Mouse (Mus musculus): ENCODE results near the gene E030018B13Rik.

E030018B13Rik gene

GRCm38 (mm10) chr7:63898201-63898600 is 18.5 kb upstream of the E030018B13Rik start:
- no peak for DNase-seq

DNA sequence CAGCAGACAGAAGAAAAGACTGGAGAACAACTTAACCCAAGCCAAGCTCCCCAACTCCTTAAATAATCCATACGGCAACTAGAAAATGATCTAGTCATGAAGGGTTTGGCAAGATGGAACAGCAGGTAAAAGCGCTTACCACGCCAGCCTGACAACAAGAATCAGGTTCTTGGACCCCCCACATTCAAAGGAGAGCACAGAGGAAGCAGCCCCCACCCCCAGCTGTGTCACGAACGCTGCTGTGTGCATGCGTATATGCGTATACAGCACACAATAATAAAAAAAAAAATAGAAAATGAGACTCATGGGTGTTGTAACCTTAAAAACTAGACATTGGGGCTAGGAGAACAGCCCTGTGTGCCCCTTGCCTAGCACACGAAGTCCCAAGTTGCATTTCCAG is 16.7 kb upstream of the E030018B13Rik start:
- DNase-seq: no peak

DNA sequence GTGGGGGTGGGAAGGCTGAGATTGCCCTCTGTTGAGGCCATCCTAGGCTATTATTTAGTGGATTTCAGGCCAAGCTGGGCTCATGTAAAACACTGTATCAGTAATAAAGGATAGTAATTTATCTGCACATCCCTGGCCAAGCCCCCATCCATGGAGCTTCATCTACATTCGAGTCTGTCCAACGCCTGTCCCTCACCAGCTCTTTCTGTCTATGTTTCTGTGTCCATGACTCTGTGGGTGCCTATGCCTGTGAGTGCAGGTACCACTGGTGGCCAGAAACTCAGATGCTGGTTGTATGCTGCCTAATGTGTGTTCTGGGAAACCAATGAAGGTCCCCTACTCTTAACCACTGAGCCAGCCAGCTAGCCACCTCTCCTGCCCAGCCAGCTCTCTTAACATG is 16.2 kb upstream of the E030018B13Rik start:
- DNase-seq: no peak

- DNase-seq: peak; percentile 75
Measured at GRCm38 (mm10) chr7:63901346-63901745, 15.3 kb upstream of the E030018B13Rik start.

DNA sequence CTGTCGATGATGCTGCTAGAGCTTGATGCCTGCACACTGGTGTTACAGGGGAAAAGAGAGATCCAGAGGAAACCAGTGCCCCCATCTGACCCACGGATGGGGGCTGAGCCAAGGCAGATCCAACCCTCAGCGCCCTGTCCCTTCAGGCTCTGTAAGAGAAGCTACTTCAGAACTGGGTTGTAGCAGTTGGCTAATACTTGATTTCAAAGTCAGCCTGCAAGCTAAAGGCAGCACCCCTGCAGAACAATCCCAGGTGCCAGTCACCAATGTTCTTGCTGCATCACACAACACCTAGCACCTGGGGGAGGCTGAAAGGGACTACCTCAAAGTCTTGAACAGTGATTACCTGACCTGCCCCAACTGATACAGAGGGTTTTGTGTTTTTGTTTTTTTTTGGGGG is 14.7 kb upstream of the E030018B13Rik start:
- no peak for DNase-seq

- no peak for DNase-seq
Measured at GRCm38 (mm10) chr7:63902604-63903210, 13.9 kb upstream of the E030018B13Rik start.

DNA sequence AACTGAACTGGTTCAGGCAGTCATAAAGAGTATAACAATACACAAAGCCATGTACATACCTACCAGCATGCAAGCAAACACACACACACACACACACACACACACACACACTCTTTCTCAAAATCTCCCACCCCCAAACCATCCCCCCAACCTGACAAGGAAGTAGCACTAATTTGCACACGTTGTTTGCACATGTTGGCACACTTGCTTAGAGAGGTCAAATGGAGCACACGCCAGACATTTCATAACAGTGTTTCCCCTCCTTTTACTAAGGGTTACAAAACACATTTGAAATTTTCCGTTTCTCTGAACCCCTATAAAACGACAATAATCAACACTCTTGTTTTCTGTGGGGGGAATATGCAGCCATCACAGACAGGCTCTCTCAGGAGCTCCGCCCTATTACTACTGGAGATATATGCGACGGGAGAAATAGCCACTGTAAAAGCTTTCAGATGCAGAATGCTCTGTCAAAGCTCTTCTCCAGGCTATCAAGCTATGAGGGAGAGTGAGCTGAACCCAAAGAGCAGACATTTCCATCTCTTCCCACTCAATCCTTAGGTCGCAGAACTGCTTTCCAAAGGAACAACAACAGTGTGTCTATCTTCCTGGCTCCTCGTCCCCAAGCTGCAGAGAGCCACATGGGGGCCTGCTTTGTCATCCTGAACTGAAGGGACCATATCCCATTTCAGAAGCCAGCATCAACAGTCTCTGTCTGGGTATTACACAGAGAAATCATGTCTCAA is 12.8 kb upstream of the E030018B13Rik start:
- no peak for DNase-seq

DNA sequence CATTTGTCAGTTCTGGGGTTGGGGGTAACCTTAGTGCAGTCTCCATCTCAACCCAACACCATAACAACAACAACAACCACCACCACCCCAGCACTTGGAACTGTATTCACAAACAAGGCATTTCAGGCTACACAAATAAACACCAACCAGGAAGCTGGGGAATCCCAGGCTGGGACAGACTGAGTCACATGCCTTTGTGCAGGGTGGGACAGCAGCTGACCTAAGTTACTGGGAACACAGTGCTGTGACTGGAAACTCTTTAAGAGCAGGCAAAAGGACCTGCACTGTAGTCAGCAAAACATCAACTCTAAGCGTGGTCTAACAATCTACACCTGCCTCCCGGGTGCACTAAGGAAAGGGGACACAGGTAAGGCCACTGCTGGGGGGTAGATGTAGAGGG is 11.5 kb upstream of the E030018B13Rik start:
- no peak for DNase-seq

DNA sequence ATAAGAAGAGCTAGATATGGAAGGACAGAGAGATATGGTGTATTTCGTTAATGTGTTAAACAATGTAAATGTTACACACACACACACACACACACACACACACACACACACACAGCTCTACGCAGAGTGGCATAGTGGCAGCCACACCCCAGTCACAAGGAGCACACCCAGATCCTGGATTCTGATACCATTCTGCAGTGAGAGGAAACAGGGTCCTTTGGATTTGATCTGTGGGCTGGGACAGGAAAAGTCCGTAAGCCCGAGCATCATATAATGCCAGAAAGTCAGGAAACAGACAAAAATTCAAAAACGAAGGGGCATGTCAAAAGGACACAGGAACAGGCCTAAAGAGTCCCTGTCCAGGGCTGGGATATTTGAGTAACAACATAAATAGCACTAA is 11.0 kb upstream of the E030018B13Rik start:
- DNase-seq: no peak

DNA sequence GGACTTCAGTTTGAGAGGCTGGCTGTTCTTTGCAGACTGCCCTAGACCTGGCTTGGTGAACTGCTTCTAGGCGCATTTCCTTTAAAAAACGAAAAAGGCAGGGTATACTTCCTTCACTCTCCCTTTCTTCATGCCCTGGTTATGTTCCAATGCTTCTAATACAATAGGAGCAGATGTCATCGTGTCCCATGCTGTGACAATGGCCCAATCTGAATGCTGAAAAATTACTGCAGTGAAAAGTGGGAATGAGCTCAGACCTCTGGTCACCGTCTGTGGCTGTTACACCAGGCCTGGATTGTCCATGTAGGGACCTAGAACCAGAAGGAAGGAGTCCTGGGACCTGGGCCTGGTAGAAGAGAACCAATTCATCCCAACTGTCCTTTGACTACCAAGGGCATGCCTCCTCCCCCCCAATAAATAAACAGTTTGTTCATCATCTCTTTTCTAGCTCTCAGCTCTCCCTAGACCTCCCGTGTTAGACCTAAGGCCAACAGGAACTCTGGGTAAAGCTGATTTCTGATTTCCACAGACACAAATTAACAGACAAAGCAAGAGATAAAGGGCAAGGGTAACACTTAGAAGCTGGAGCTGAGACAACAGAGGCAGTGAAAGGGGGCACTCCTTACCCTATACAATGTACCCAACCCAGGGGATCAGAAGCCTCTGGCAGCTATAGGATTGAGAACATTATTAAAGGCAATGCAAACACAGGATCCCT is 8.7 kb upstream of the E030018B13Rik start:
- DNase-seq: peak; percentile 85

DNA sequence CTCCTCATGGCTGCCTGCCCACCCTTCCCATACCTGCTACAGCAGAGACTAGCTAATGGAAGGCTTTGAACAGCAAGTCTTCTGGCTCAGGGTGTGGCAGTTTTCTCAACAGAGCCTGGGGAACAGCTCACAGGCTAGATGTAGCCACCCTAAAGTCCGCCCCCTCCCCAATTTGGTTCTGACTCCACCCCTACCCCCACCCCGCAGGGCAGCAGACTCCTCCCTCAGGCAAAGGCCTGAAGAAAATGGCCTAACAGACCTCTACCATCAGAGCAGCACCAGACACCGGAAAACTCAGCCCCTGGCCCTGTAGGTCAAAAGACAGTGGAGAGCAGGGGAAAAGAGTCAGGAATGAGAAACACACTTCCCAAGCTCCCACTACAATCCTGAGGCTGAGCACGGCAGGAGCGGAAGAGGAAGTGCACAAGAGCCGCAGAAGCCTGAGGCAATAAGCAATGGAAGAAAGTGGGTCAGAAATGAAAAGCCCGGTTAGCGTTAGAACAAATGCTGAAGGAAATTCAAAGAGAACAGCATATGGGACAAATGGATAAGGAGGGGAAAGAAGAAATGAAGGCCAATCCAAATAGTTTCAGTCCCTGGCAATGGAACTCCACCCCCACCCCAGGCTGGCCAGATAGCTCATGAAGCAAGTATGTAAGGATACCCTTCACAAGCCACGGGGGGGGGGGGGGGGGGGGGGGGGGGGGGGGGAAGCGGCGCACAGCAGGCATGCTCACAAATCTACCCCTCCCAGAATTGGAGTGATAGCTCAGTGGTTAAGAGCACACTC is 8.0 kb upstream of the E030018B13Rik start:
- DNase-seq: no peak

DNA sequence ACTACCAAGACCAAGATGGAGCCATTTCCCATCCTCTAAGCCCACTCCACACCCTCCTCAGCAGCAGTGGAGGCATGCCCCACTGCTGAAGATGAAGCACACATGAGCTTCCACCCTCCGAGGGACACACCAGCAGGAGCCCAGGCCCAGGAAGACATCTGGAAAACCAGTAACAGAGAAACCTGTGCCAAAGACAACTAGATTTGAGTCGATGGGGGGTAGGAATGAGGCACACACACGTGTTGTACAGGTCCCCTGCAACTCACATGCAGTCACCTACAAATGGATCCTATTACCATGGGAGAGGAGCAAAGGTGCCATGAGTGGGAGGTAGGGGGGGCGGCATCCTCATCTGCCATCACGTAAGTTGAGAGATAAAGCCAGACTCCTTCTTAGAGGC is 6.4 kb upstream of the E030018B13Rik start:
- DNase-seq: no peak

DNA sequence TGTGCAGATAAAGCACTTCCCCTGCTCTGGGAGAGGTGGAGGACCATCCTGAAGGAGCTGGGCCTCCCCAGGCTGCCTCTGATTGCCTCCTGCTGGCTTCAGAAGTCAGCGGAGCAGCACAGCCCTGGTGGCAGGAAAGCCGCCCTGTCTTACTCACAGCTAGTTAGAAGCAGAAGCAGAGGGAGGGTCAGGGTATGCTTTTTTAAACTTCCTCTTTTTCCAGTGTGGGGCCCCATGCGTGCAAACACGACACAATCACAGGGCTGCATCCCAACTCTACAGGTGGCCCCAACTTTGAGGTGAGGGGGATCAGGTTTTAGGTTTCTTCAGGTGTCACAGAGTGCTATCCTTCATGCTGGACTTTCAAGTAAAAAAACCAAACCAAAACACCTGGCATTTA is 5.7 kb upstream of the E030018B13Rik start:
- DNase-seq: no peak

DNA sequence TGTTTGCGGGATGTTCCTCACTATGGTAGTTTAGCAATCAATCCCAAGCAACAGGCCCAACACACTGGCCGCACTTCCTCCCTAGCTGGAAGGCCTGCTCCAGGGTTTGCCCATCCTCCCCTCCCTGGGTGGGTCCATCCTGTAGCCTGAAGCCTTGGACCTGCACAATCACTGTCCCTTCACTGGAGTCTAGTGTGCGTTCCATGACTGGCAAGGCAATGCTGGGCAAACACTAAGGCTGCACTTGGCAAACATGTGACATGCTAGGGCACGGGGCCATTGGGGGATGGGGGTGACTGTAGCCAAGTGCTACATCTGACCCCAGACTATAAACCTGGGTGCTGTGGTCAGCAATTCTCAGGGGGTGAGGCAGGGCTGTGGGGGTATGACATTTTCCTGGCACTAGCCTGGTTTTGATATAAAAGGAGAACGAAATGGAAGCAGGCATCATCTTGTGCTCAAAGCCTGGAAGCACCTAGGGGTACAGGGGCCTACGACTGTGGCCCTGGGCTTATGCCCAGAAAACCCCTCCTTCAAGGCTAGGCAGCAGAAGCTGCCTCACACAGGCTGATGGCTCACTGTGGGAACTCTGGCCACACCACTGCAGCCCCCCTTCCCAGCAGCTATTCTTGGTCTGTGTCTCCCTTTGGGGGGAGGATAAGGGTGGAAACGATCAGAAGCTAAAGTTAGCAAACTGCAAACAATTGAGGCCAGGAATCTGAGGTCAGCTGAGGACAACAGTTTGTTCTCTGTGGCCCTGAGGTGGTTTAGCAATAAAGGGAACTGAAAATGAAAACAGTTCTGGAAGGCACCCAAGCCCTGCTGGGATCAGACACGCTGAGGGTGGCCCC is 5.0 kb upstream of the E030018B13Rik start:
- DNase-seq: peak; percentile 77

- DNase-seq: peak; percentile 62
Measured at GRCm38 (mm10) chr7:63912234-63912810, 4.3 kb upstream of the E030018B13Rik start.

- no peak for DNase-seq
Measured at GRCm38 (mm10) chr7:63912924-63913723, 3.5 kb upstream of the E030018B13Rik start.

GRCm38 (mm10) chr7:63913724-63914692 is 2.6 kb upstream of the E030018B13Rik start:
- no peak for DNase-seq

- DNase-seq: no peak
Measured at GRCm38 (mm10) chr7:63914891-63915290, 1.8 kb upstream of the E030018B13Rik start.

DNA sequence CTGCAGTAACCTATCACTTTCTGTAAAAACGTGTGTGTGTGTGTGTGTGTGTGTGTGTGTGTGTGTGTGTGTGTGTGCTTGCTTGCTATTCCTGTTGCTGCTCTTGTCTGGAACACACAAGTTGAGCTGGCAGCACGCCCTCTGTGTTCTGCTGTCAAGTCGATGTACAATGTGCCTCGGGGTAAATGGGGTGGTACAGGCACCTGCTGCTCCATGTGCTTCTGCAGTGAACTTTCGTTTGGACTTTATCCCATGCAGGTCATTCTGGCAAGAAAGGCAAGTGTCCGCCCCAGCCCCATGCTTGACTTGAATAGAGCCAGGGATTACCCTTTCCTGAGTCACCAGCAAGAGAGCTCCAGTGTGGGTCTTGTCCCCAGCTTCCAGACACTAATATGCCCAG is 1.0 kb downstream of the E030018B13Rik start:
- peak; percentile 78 for DNase-seq
